Mouse (Mus musculus) olfactory bulb, adult 2 months (tissue): ENCODE results near the gene Dynll2.

Experiments used
- CTCF ChIP-seq: fragments of 200-500 bp; IDR thresholded peaks from 2 replicates; pipeline ENCODE4 v1.5.1; 2012; ENCODE audit warnings: low read depth, mild to moderate bottlenecking, low read length, moderate library complexity; ENCODE audit not compliant: insufficient read depth
- POLR2A ChIP-seq: fragments of 200-500 bp; IDR thresholded peaks from 2 replicates; pipeline ENCODE4 v1.6.1; 2012; ENCODE audit warnings: mild to moderate bottlenecking, low read depth, low read length, moderate library complexity; ENCODE audit not compliant: insufficient read depth

- TF ChIP-seq CTCF (no peak), POLR2A (no peak)
Measured at GRCm38 (mm10) chr11:88013632-88014031, 26.3 kb upstream of the Dynll2 start.
